Mouse (Mus musculus): ENCODE measurements at regions not wholly inside any gene's neighbourhood (a gene's known extent, or its start where the extent isn't known, plus 50 kb on each side); places are given as distances from the start of the nearest gene placed in this dataset.

DNA sequence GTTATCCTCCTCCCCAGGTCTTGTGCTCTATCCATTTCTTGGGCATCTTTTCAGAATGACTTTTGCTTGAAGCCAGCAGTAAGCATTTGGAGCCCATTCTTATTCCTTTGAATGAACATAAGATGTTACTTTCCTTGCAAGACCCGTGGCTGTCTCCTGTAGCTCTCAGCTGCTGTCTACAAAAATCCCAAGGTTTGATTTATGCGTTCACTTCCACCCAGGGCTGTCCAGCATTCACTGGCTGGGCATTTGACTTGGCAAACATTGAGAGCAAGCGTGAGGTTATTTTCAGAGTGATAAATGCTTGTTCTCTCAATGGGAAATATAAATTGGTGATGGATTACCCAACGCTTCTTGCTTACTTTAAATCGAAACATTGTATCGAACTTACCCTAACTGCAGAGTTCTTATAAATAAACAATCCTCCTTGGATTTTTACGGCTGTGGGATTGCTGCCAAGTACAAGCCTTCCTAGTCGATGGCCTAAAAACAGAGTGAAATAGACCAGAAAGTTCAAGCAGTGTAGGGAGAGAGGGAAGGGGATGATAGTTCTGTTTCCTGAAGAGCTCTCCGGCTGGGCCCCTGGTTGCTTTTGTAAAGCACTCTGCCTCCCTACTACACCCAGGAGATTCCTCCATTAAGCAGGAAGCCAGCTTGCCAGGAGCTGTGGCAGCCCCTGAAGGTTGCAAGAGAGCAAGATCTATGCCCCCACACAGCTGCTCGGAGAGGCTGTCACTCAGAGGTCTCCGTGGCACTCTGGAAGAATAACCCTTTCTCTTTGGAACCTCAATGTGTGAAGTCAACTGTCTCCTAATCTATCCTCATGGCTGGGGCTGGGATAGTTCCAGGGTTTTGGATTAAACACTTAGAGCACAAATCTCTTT lies 210.1 kb downstream of the Mex3b start:
- no peak for DNase-seq (ENCODE audit: low spot score)

DNA sequence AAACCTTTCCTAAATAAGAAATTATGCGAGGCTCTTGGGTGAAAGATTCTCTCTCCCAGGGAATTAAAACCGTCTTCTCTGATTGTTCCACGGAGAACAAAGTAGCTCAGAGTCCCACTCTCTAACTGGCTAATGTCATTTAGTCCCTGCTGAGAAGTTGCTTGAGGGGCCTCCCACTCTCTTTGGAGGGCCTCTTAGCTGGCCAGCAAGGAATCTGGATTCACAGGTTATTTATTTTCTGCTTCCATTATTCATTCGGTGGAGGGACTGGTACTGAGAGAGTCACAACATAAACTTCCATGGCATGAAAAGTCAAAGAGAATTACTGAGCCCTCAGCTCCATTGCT lies 210.8 kb downstream of the Mex3b start:
- DNase-seq (ENCODE audit: low spot score) = no peak

DNA sequence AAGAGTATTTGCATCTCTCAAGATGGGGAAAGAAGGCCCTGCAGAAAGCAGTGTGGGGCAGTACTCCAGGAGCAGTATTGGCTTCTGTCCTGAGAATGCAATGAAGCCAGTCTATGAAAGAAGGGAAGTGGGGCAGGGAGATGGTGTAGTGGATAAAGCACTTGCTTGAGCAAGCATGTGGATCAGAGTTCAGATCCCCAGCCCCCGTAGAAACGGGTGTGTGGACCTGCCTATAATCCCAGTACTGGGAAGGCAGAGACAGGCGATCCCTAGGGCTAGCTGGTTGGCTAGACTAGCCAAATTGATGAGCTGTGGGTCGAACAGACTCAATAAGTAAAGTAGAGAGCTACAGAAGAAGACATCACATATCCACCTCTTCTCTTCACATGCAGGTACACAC lies 211.6 kb downstream of the Mex3b start:
- DNase-seq (ENCODE audit: low spot score) = no peak

DNA sequence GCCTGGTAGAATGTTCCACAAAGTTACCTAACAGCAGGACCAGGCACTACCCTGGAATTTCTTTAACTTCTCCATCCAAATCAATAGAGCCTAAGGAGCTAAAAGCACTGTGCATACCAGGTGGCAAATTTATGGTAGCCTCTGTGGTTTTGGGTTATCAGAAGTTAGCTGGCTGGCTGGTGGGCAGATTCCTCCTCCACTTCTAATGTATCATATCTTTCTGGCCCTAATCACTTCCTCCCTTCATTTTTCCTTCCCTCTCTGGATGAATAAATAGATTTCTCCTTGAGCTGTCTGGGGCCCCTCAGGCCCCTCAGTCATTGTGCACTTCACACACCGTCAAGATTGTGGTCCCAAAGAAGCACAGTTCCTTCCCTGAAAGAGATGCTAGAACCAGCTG lies 212.7 kb downstream of the Mex3b start:
- DNase-seq (ENCODE audit: low spot score) = no peak

DNA sequence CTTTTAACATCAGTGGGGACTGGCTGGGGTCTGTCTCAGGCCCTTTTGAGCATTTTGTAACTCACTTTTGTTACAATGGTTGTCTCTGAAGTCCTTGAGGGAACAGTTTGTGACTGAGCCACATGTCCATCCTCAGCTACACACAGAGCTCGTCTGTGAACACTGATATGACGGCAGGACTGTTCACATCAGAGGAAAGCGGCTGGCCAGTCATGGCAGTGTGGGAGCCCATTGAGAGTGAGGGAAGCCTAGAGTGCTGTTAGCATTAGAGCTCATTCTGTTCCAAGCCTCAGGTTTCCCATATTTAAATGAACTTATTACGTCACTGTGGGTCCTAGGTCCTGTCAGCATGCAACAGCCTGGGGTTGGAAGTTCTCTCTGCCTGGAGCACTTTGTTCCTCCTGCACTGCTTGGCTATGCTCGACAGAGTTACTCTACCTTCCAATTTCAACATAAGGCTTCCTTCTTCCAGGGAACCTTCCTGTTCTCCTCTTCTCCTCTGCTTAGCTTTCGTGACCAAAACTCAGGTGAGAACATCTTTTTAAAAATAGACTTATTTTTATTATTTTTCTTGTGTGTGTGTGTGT lies 217.5 kb downstream of the Mex3b start:
- DNase-seq (ENCODE audit: low spot score) = no peak

DNA sequence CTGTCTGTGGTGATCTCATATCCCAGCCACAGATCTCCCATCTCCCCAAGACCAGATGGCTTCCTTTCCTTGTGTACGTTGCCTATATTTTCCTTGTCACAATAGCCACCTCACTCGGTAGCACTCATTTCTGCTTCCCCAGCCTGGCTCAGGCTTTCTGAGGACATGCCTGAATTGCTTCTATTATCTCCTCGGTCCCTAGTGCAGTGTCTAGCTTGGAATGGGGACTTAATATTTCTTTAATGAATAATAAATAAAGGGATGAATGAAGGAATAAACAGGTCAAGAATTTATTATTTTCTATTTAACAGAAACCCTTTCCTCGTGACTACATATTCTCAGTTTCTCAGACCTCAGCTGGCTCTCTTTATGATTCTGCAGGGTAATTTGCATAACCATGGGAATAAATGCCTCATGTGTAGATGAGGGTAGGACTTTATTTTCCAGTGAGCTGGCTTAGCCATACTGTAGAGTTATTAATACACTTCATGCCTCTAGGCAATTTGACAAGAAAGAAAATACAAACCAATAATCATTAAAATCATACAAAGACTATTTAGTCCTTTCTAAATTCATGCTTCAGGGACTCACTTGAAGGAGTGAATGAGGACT lies 218.5 kb downstream of the Mex3b start:
- DNase-seq (ENCODE audit: low spot score) = no peak

DNA sequence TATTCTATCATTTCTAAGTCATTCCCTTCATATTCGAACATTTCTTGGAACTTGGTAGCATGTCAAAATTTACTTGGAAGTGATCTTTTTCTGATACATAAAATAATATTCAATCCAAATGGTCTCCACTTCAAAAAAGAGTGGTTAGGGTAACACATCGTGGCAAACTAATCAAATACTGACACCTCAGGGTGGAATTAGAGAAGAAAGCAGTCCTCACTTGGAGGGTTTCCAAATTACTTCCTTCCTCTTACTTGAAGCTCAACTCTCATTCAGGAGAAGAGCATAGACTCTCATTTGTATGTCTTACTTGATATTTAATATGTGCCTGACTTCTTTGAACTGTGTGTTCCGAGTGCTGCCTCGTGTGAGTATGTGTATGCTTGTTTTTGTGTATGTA lies 220.3 kb downstream of the Mex3b start:
- no peak for DNase-seq (ENCODE audit: low spot score)

DNA sequence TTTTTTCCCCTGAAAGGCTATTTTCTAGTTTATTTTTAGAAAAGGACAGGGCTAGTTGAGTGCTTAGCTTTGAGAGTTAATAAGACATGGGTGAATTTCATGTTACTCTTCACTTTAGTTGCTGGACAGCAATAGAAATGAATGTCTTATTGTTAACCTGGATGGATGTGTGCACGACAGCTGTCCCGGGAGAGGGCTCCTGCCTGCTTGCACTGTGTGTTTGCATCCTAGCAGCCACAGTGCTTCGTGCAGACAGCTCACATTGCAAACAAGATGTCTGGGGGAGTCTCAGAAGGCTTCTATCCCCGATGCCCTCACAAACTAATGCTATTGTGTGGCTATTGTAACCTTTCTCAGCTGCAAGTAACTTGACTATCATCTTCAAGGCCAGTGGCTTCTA lies 221.0 kb downstream of the Mex3b start:
- DNase-seq (ENCODE audit: low spot score) = no peak

DNA sequence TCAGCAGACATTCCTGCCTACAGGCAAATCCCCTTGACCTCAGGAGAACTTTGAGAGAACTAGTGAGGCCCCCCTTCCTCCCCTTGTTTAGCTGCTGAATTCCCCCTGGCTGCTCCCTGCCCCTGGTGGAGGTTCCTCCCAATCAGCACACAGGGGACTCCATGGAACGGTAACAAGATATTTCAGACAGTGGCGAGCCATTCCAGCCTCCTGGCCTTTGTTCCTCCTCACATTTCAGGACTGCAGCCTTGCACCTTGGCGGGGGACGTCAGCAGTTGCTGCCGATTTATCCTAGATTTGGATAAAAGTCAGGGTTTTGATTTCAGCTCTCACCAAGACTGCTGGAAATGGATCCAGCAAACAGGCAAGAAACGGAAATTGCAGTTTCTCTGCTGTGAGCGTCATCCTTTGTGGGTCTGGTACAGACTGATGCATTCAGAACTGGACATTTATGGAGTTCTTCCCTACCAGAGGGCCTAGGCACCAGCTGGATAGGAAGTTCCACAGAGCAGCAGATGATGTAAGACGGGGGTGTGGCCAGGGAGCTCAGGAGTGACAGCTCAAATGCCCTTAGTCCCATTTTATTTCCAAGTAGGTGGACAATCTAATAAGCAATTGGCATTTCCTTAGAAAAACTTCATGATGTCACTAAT lies 222.3 kb downstream of the Mex3b start:
- DNase-seq (ENCODE audit: low spot score) = no peak

DNA sequence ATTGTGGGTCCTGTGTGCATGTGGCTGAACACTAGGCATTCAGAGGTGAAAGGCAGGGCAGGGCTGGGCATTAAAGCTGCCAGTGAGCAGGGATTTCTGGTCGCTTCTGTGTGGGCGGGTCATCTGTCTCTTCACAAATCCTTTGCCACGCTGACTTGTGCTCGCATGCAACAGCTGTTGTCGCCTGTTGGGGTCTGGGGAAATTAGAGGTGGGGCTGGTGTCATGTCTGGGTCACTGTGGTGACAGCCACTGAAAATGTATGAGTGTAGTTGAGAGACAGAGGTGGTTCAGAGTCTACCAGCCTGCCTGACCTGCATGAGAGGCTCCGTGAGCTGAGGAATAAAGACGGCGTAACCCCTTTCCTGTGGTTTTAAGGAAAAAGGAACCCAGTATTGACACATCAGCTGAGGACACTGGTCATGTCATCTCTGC lies 226.8 kb downstream of the Mex3b start:
- no peak for DNase-seq (ENCODE audit: low spot score)

DNA sequence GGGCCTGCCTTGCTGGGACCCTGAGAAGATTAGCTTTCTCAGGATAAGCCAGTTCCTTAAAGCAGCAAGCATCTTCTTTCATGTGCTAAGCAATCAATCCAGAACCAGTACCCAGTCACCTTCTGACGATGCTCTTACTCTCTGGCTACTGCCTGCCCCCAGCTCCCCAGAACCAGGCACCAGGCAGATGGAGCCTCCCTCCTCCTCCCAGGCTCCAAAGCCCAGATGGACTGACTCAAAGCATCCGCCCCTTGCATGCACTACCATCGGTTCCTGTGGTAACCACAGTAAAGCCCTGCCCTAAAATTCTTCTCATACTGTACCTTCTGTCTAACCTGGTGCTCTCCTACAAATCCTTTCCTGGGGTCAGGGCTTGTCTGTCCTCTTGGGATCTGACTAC lies 227.8 kb downstream of the Mex3b start:
- no peak for DNase-seq (ENCODE audit: low spot score)

DNA sequence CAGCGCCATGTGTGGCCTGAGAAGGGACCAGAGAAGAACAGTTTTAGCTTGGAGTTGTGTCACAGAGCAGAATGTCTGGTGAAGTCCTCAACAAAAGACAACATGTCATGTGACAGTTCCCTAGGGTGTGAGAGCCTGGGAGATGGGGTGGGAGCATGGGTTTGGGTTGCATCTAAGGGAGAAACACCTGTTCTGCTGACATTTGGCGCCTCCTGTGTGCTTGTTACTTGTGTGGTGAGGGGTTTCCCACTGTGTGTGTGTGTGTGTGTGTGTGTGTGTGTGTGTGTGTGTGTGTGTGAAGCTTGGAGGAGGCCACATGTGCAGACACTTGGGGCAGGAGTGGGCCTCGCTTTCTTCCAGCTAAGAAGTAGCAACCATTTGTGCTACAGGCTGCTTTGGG lies 228.5 kb downstream of the Mex3b start:
- no peak for DNase-seq (ENCODE audit: low spot score)

DNA sequence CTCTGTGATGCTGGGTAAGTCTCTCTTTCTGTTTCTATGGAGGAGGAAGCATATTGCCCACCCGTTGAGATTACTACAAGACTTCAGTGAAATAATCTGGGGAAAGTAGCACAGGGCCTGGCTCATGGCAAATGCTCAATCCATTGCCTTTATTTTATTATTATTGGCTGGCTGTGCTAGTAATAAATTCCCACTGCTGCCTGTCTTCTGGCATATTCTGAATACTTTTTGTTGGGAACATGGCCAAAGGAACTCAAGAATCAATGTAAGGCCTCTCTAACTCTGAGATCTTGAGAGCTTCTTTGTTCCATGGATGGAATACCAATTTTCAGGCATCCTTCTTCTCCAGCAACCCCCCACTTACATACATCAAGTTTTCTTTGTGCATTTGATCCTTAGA lies 237.3 kb downstream of the Mex3b start:
- DNase-seq (ENCODE audit: low spot score) = no peak

DNA sequence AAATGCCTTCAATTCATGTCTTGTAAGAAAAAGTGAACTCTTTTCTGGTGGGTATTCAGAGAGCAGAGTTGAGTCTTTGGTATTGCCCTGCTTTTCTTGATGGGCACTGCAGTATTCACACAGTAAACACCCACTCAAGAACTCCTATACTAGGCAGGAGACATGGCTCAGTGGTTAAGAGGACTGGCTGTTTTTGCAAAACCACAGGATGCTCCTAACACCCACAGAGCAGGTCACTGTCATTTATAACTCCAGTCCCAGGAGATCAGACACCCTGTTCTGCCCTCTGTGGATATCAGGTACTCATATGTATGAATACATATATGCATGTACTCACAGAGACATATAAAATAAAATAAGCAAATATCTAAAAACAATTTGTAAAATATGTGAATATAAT lies 238.5 kb downstream of the Mex3b start:
- DNase-seq (ENCODE audit: low spot score) = no peak

DNA sequence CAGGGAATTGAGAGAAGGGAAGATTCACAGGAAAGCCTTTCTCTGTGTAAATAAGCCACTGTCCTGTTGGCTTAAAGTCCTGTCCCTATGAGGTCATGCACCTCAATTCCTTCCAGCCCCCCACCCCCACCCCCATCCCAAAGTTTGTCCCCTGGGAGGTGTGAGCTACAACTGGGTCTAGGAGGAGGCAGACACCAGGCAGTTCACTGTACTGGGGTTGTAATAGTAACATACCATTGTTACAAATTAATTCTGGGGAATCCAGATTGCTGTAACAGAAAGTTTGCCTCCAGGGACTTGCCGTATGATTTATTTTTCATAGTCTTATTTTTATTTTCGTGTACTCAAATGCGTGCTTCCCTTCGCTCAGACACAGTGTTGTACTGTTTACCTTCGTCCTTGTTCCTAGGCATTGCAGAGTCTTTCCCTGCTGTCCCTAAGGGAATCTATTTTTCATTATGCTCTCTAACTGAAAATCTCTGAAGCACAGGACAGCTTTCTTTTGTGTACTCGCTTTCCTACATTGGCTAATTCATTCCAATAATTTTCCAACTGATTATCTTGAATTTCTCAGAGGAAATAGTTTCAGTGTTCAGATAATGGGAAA lies 244.2 kb downstream of the Mex3b start:
- DNase-seq (ENCODE audit: low spot score) = no peak

DNA sequence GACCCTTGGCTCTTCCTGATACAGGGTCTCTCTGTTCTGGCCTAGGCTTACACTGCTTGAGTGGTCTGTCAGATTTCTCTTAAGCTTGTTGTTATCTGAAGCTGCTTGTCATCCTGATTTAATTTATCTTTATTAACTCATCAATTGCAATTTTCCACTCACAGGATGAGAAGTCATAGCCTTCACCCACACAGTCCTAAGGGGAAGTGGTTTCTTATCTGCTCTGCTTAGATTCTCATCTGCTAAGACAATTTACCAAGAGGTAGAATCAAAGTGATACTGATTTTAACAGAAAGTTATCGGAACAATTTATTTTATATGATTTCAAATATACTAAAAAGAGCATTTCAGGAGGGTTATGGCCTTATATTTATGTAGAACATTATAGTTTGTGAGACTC lies 249.4 kb downstream of the Mex3b start:
- DNase-seq (ENCODE audit: low spot score) = no peak

DNA sequence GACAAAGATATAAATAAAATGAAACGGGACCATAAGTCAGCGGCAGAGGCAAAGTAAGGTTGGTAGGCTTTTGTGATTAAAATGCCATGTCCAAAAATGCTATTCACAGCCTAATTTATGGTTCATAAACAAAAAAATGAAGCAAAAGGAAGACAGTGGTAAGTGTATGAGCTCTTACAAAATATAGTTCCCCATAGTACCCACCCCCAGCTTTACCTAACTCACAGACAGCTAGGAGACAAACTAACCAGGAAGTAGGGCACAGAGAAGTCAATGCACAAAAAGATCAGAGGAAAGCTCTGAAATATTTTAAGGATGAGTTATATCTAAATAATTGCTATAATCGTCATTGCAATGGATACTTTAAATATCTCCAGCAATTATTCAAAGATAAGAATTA lies 249.9 kb downstream of the Mex3b start:
- DNase-seq (ENCODE audit: low spot score) = no peak

DNA sequence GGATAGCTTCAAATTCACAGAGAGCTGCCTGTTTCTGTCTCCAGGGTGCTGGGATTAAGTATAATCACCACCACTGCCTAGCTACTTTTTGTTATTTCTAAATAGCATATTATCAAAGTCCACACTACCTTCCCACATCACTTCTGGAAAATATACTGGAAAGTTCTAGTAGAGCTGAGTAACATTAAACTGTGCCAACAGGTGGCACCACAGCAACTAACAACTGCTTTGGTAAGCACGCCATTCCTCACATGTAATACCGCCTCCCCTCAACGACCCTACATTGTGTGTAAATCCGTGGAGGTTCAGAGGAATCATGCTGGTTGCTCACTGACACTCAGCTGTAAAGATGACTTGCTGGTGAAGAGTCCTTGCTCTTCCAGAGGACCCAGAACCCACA lies 259.1 kb downstream of the Mex3b start:
- DNase-seq (ENCODE audit: low spot score) = no peak

DNA sequence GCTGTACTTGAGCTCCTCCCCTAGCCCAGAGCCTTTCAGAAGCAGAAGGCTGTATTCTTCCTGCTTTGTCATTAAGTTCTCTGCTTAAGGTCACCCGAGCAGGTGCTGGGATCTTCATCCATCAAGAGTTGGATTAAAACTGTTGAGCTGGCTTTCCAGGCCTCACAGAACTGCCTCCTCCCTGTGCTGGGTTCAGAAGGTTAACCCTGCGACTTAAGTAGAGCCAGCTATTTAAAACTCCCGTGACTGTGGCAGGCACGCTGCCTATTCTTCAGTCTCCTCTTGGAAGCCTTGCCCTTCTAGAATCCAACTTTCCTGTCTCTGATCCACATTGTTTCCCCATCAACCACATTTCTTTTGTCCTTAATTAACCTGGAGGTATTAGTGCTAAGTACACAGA lies 273.1 kb downstream of the Mex3b start:
- DNase-seq (ENCODE audit: low spot score) = no peak

DNA sequence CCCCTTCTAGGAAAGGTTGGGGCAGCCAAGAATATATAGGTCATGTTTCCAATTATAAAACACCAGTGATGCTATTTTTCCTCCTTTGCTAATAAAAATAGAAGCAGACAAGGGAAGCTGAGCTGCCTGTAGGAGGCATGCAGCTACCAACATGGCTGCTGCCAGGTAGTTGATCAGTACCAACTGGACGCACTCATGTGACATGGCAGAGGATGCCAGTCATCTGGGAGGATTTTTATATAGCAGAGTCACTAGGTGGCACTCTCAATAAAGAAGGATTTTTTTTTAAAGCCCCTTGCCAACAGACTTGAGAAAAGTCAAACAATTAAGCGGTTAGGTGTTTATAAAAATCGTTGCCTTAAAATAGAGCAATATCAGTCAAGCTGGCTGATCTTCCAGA lies 273.5 kb downstream of the Mex3b start:
- no peak for DNase-seq (ENCODE audit: low spot score)

DNA sequence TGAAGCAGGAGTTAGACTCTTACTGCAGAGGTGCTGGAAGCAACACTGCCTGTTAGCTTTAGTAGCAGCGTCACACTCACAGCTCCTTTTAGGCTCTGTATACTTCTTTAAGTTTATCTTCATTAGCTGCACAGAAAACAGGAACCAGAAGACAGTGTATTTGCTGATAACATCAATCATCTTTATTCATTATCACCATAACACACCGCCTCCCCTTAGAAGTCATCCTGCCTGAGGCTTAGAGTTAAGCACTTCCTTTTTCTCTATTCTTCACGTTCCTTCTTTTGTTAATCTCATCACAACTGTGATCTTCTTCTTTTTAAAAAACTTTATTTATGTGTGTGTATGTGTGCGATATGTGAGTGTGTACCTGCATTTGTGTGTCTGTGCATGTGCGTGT lies 276.9 kb downstream of the Mex3b start:
- DNase-seq (ENCODE audit: low spot score) = no peak

DNA sequence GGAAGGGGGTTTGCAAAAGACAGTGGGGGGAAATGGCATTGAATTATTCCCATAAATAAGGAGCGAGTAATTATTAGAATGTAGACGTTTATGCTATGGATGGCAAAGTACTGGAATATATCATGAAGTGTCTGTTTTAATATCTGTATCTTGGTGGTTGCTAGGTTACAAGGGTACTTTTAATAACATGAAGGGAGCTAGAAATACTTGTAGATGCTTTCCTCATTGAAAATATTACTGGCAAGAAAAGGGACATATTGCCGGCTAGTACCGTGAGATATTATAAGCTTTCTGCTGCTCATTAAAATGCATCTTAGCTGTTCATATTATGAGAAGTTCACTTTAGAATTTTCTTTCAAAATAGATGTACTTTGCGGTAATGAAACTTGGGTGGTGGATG lies 278.4 kb downstream of the Mex3b start:
- DNase-seq (ENCODE audit: low spot score) = no peak

DNA sequence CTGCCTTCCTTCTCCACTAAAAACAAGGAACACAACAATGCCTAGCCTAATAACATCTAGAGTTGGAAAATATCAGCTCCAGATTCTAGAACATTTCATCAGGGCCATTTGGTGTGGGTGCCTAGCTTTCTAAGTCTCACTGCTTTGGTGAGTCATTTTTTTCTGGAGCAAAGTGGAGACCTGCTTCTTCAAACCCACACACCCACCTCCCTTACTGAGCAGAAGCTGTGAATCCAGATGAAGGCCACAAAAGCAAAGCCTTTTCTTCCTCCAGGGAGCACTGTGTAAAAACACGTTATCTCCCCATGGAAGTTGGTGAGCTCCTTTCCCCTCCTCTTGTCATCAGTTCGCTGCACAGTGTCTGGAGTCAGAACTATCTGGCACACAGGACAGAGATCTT lies 294.1 kb downstream of the Mex3b start:
- DNase-seq (ENCODE audit: low spot score) = no peak
